Mouse (Mus musculus): ENCODE data around the gene Cdk14. TPM values are rescaled to one million over a fixed set of nuclear protein-coding genes. Genes with fewer than 3 reads are reported as not detected.

The Cdk14 gene
- polyA plus RNA-seq, 1 experiment from 2014 or later = 14.4 TPM

DNA sequence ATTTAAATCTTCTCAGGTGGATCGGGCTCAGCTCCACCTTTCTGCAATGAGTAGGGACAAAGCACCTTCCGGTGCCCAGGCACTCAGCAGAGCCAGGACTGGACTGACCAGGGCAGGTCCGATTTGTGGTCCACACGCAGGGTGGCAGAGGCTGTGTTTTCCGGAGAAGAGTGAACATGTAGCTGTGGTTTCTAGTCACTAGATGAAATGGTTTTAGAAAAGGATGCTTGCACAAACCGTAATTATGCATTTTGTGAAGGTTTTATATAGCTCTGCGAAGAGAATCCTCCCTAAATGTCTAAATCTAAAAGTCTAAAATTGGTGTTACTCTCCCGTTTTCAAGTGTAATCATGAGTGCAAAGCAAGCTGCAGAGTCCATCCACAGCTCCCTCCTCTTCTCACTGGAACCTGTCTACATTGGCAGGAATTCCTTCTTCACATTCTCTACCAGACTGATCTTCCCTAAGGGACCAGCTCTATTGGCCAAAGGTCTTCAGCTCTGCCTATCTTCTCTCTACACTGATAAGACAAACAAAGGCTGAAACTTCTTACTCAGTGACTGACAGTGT is 116.9 kb downstream of the Cdk14 start:
- H3K36me3 ChIP-seq (ENCODE audit: control insufficient read depth, insufficient read depth, low read length) = no peaks in the 10 kb centered on the region
- no peak overlapping the region for H3K27ac ChIP-seq (ENCODE audit: low read length)
- no peak overlapping the region for H3K9ac ChIP-seq (ENCODE audit: low read length)
- no peak overlapping the region for H3K4me2 ChIP-seq (ENCODE audit: low read depth, low read length)
- ATAC-seq (ENCODE audit: insufficient read depth, low FRiP score) = no peak
- no peaks in the 10 kb centered on the region for H3K9me3 ChIP-seq (replicated peaks; ENCODE audit: control insufficient read depth, low read length)
- H3K4me1 ChIP-seq (ENCODE audit: control insufficient read depth, insufficient read depth, low read length) = peaks cover 5% of the 10 kb centered on the region; the same call in 1 of the 2 replicates
- no peak overlapping the region for H3K4me3 ChIP-seq (replicated peaks; ENCODE audit: low read length)
- no peaks in the 10 kb centered on the region for H3K27me3 ChIP-seq (ENCODE audit: control insufficient read depth, insufficient read depth, low read length)
- 88% methylated on average over 8 of the region's 8 CpGs for WGBS

DNA sequence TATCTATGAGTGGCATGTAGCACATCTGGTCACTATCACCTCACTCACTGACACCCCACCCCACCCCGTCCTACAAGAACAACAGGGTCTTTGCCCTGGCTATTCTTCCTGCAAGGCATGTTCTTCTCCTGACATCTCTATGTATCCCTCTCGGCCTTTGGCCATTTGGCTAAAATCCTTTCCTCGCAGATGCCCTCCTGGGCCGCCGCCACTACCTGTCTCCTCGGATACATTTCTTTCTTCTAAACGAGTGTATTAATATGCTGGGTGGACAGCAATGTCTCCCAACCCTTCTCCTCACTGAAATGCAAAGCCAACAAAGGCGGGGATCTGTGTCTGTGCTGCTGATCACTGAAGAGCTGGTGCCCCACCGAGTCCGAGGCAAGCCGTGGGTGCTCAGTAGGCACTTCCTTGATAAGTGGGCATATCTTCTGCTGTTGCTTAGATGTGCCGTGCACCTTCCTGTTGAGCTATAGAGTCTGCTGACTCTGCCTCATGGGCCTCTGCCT is 118.5 kb downstream of the Cdk14 start:
- Histone ChIP-seq H3K4me2 (ENCODE audit: low read depth, low read length) (no peak overlapping the region), H3K27ac (ENCODE audit: low read length) (no peak overlapping the region), H3K9ac (ENCODE audit: low read length) (no peak overlapping the region), H3K4me1 (ENCODE audit: control insufficient read depth, insufficient read depth, low read length) (peaks cover 5% of the 10 kb centered on the region; the same call in 1 of the 2 replicates), H3K27me3 (ENCODE audit: control insufficient read depth, insufficient read depth, low read length) (no peaks in the 10 kb centered on the region), H3K36me3 (ENCODE audit: control insufficient read depth, insufficient read depth, low read length) (no peaks in the 10 kb centered on the region), H3K4me3 (replicated peaks; ENCODE audit: low read length) (no peak overlapping the region), H3K9me3 (replicated peaks; ENCODE audit: control insufficient read depth, low read length) (no peaks in the 10 kb centered on the region)
- no peak for ATAC-seq (ENCODE audit: insufficient read depth, low FRiP score)
- 76% methylated on average over 12 of the region's 12 CpGs for WGBS

DNA sequence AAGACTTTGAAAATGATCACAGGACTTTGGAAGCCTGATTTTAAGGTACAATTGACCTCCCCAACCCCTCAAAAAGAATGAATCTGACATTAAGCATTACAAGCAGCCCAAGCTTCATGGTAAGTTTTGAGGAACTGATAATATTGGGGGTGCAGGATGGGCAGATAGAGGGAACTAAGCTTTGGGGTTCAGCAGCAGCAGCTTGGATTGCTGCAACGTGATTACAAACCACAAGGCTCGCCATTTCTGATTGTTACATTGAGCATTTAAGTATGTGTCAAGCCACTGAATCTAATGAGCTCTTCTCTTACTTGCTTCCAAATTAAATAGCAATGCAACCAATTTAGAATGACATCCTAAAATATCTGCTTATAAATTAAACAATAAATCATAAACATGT is 119.1 kb downstream of the Cdk14 start:
- H3K27ac ChIP-seq (ENCODE audit: low read length) = no peak overlapping the region
- no peaks in the 10 kb centered on the region for H3K36me3 ChIP-seq (ENCODE audit: control insufficient read depth, insufficient read depth, low read length)
- no peak for ATAC-seq (ENCODE audit: insufficient read depth, low FRiP score)
- no peak overlapping the region for H3K4me2 ChIP-seq (ENCODE audit: low read depth, low read length)
- no peaks in the 10 kb centered on the region for H3K27me3 ChIP-seq (ENCODE audit: control insufficient read depth, insufficient read depth, low read length)
- H3K4me1 ChIP-seq (ENCODE audit: control insufficient read depth, insufficient read depth, low read length) = peaks cover 5% of the 10 kb centered on the region; the same call in 1 of the 2 replicates
- H3K9me3 ChIP-seq (replicated peaks; ENCODE audit: control insufficient read depth, low read length) = no peaks in the 10 kb centered on the region
- WGBS = 77% methylated on average over 2 of the region's 2 CpGs
- no peak overlapping the region for H3K4me3 ChIP-seq (replicated peaks; ENCODE audit: low read length)
- no peak overlapping the region for H3K9ac ChIP-seq (ENCODE audit: low read length)

DNA sequence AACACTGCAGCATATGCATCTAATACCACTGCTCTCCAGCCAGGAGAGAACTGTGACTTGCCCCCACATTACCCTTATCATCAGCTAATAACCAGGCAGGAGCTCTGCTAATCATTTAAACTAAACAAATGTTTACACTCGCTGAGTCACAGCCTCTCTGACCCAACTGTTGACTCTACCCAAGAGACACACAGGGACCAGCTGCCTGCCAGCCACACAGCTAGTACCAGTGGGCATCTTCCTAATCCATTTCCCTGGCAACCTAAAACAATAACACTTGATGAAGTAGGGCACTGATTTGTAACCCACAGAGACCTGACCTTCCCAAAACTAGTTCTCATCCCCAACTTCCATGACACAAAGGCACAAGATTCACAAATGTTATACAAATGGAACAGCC is 119.8 kb downstream of the Cdk14 start:
- 38% methylated on average over 1 of the region's 1 CpGs for WGBS

DNA sequence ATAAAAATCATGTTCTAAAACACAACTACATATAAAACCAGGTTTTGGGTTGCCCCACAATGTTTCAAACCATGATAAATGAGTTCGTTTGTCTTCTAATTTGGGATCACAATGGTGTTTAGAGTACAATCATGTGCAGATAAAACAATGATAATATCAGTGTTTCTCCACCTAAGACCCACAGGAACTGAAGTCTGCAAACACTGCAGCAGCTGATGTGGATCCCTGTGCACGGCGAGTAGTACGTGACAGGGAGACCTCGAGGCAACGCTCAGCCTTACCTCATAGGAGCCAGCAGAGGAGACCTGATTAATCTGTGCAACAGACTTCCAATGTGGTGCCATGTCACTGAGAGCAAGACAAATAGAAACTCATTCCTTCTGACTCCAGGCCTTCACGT is 122.9 kb downstream of the Cdk14 start:
- Histone ChIP-seq H3K9ac (ENCODE audit: low read length) (no peak overlapping the region), H3K9me3 (replicated peaks; ENCODE audit: control insufficient read depth, low read length) (no peaks in the 10 kb centered on the region), H3K4me3 (replicated peaks; ENCODE audit: low read length) (no peak overlapping the region), H3K36me3 (ENCODE audit: control insufficient read depth, insufficient read depth, low read length) (no peaks in the 10 kb centered on the region), H3K27ac (ENCODE audit: low read length) (no peak overlapping the region), H3K27me3 (ENCODE audit: control insufficient read depth, insufficient read depth, low read length) (no peaks in the 10 kb centered on the region), H3K4me1 (ENCODE audit: control insufficient read depth, insufficient read depth, low read length) (peaks cover 5% of the 10 kb centered on the region; the same call in 1 of the 2 replicates), H3K4me2 (ENCODE audit: low read depth, low read length) (no peak overlapping the region)
- WGBS = 71% methylated on average over 7 of the region's 7 CpGs
- no peak for ATAC-seq (ENCODE audit: insufficient read depth, low FRiP score)

More for the DNA sequence above, 119.8 kb downstream of the Cdk14 start:
- H3K9ac ChIP-seq (ENCODE audit: low read length) = no peak overlapping the region
- H3K27me3 ChIP-seq (ENCODE audit: control insufficient read depth, insufficient read depth, low read length) = no peaks in the 10 kb centered on the region
- peaks cover 5% of the 10 kb centered on the region; the same call in 1 of the 2 replicates for H3K4me1 ChIP-seq (ENCODE audit: control insufficient read depth, insufficient read depth, low read length)
- peak; percentile 84; the same call in 1 of the 2 replicates for ATAC-seq (ENCODE audit: insufficient read depth, low FRiP score)
- no peak overlapping the region for H3K4me2 ChIP-seq (ENCODE audit: low read depth, low read length)
- H3K27ac ChIP-seq (ENCODE audit: low read length) = no peak overlapping the region
- no peaks in the 10 kb centered on the region for H3K36me3 ChIP-seq (ENCODE audit: control insufficient read depth, insufficient read depth, low read length)
- no peak overlapping the region for H3K4me3 ChIP-seq (replicated peaks; ENCODE audit: low read length)
- H3K9me3 ChIP-seq (replicated peaks; ENCODE audit: control insufficient read depth, low read length) = no peaks in the 10 kb centered on the region

DNA sequence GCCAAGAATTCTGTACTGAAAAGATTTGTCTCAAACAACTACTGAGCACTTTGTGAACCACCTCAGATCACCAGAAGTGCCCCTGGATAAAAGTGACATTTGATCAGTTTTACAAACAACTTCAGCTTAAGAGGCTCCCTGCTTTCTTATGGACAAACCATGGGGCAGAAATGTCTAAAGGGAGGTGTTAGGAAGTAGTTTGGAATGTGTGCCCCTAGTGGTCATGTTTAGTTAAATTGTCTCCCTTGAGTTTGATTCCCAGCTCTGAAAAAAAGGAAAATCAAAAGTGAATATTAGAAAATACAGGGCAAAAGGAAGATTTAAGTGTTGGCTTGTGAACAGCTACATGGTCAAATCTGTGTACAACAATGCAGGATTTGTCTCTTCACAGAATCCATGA is 123.3 kb downstream of the Cdk14 start:
- H3K9ac ChIP-seq (ENCODE audit: low read length) = no peak overlapping the region
- no peaks in the 10 kb centered on the region for H3K36me3 ChIP-seq (ENCODE audit: control insufficient read depth, insufficient read depth, low read length)
- no peak for ATAC-seq (ENCODE audit: insufficient read depth, low FRiP score)
- H3K27ac ChIP-seq (ENCODE audit: low read length) = no peak overlapping the region
- H3K27me3 ChIP-seq (ENCODE audit: control insufficient read depth, insufficient read depth, low read length) = no peaks in the 10 kb centered on the region
- no peak overlapping the region for H3K4me3 ChIP-seq (replicated peaks; ENCODE audit: low read length)
- H3K9me3 ChIP-seq (replicated peaks; ENCODE audit: control insufficient read depth, low read length) = no peaks in the 10 kb centered on the region
- no peak overlapping the region for H3K4me2 ChIP-seq (ENCODE audit: low read depth, low read length)
- peaks cover 5% of the 10 kb centered on the region; the same call in 1 of the 2 replicates for H3K4me1 ChIP-seq (ENCODE audit: control insufficient read depth, insufficient read depth, low read length)

DNA sequence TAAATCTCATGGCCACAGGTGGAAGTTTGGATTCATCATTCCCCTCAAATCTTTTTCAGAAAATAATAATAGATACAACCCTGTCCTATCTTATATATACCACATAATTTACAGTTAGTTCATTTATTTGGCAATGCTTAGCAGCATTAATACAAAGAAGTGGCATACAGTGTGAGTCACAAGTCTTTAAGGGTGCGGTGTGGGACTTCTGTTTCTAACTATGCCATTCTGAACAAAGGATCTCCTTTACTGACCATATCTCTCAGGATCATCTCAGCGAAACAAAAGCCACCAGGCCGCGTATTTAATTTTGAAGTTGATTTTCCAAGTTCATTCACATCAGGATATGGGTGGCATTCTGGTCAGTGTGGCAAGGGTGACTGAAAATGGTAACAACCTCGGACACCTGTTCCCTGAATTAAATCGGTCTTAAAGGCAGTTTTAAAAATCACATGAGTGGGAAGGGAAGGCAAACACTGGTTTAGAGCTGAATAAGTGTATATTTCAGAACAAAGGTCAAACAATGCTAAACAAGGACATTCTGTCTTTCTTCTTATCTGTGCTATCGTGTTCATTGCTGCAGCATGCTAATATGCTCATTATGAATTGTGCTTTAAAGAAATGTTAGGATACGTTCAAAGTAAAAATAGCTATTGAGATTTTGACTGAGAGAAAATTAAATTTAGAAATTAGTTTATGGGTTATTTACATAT is 127.1 kb downstream of the Cdk14 start:
- peak; percentile 53; the same call in 1 of the 2 replicates for ATAC-seq (ENCODE audit: insufficient read depth, low FRiP score)
- Histone ChIP-seq H3K4me1 (ENCODE audit: control insufficient read depth, insufficient read depth, low read length) (no peaks in the 10 kb centered on the region), H3K9ac (ENCODE audit: low read length) (no peak overlapping the region), H3K9me3 (replicated peaks; ENCODE audit: control insufficient read depth, low read length) (no peaks in the 10 kb centered on the region), H3K4me3 (replicated peaks; ENCODE audit: low read length) (no peak overlapping the region), H3K27ac (ENCODE audit: low read length) (no peak overlapping the region), H3K36me3 (ENCODE audit: control insufficient read depth, insufficient read depth, low read length) (no peaks in the 10 kb centered on the region), H3K27me3 (ENCODE audit: control insufficient read depth, insufficient read depth, low read length) (no peaks in the 10 kb centered on the region), H3K4me2 (ENCODE audit: low read depth, low read length) (no peak overlapping the region)
- 71% methylated on average over 8 of the region's 8 CpGs for WGBS

DNA sequence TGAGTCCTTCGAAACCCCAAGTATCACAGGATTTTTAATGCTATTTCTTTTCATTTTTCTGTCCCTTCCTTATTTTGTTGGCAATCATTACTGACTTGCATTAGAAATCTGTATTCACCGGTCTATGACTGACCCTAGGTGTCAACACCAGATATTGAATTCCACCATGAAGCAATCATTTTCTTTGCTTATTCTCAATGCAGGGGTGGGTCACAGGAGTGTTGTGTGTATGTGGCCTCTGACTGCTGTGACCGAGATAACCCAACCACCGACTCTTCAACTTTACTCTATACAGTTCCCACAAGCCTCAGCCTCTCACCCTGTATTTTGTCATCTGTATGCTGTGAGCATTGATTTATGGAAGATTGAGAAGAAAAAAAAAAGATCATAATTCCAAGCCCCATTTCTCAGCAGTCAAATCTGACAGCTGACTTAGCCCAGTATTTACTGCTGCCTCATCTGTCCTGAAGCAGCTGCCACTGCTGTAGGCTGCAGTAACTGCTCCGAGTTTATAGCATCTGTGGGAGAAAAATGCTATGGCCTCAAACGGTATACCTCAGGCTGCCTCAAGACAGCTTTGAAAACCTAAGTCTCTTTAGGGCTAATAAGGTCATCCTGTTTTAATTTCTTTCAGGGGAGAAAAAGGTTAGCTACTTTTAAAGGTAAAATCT is 128.7 kb downstream of the Cdk14 start:
- no peaks in the 10 kb centered on the region for H3K36me3 ChIP-seq (ENCODE audit: control insufficient read depth, insufficient read depth, low read length)
- 61% methylated on average over 6 of the region's 6 CpGs for WGBS
- no peak for ATAC-seq (ENCODE audit: insufficient read depth, low FRiP score)
- H3K27ac ChIP-seq (ENCODE audit: low read length) = no peak overlapping the region
- H3K9ac ChIP-seq (ENCODE audit: low read length) = no peak overlapping the region
- no peak overlapping the region for H3K4me3 ChIP-seq (replicated peaks; ENCODE audit: low read length)
- H3K4me2 ChIP-seq (ENCODE audit: low read depth, low read length) = no peak overlapping the region
- no peaks in the 10 kb centered on the region for H3K27me3 ChIP-seq (ENCODE audit: control insufficient read depth, insufficient read depth, low read length)
- no peaks in the 10 kb centered on the region for H3K9me3 ChIP-seq (replicated peaks; ENCODE audit: control insufficient read depth, low read length)
- H3K4me1 ChIP-seq (ENCODE audit: control insufficient read depth, insufficient read depth, low read length) = no peaks in the 10 kb centered on the region

DNA sequence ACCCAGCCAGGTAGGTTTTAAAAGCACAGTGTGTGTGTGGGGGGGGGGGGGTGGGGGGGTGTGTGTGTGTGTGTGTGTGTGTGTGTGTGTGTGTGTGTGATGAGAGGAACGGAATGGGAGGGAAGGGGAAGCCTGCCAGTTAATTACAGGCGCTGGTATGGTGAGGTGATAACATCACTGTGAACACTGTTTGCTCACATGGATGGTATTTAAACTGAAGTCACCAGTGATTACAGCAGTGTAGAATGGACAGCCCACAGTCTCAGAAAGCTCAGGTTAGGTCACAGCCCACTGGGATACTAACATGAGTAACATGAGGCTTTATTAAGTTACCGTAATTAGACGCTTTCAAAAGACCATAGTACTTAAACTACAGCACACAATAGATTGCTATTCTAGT is 129.4 kb downstream of the Cdk14 start:
- Histone ChIP-seq H3K9ac (ENCODE audit: low read length) (no peak overlapping the region), H3K4me2 (ENCODE audit: low read depth, low read length) (no peak overlapping the region), H3K4me1 (ENCODE audit: control insufficient read depth, insufficient read depth, low read length) (no peaks in the 10 kb centered on the region), H3K4me3 (replicated peaks; ENCODE audit: low read length) (no peak overlapping the region), H3K9me3 (replicated peaks; ENCODE audit: control insufficient read depth, low read length) (no peaks in the 10 kb centered on the region), H3K36me3 (ENCODE audit: control insufficient read depth, insufficient read depth, low read length) (no peaks in the 10 kb centered on the region), H3K27ac (ENCODE audit: low read length) (no peak overlapping the region), H3K27me3 (ENCODE audit: control insufficient read depth, insufficient read depth, low read length) (no peaks in the 10 kb centered on the region)
- ATAC-seq (ENCODE audit: insufficient read depth, low FRiP score) = peak; percentile 57; the same call in 1 of the 2 replicates
- WGBS = 80% methylated on average over 3 of the region's 4 CpGs

Measured in stomach, embryonic 16.5 days (tissue).